Mouse (Mus musculus): Measurements from ENCODE around the gene Tgm2. TPM values are rescaled to one million over a fixed set of nuclear protein-coding genes. Genes with fewer than 3 reads are reported as not detected.

Gene Tgm2
- polyA plus RNA-seq, 1 experiment from 2014 or later: 10.1 TPM

GRCm38 (mm10) chr2:158119145-158119544, 27.1 kb downstream of the Tgm2 start:
- ATAC-seq (replicated peaks): no peak
- 86% methylated on average over 4 of the region's 4 CpGs for WGBS

DNA sequence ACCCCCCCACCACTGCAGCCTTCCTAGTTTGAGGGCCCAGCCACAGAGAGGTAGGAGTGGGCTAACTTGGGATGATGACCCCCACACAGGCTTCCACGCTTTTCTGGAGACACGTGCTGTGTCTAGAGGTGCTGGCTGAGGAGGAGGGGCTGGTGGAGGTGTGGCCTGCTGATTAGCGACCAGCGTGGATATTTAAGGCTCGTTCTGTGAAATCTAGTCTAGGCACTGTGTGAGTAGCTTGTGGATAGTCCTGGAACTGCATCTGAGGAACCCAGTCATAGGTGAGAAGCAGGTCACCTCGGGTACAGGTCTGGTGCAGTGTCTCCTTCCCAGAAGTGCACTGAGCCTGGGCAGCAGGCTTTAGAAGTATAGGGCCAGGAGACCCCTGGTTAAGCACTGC, 29.6 kb downstream of the Tgm2 start:
- WGBS: 64% methylated on average over 6 of the region's 6 CpGs
- no peaks in the 10 kb centered on the region for H3K36me3 ChIP-seq (replicated peaks)

More at GRCm38 (mm10) chr2:158119145-158119544, 27.1 kb downstream of the Tgm2 start:
- Histone ChIP-seq H3K27me3 (replicated peaks) (no peaks in the 10 kb centered on the region), H3K9ac (no peak overlapping the region), H3K36me3 (replicated peaks) (no peaks in the 10 kb centered on the region), H3K4me1 (peaks cover 5% of the 10 kb centered on the region; the same call in 1 of the 2 replicates), H3K4me3 (no peak overlapping the region), H3K4me2 (no peak overlapping the region), H3K9me3 (no peaks in the 10 kb centered on the region), H3K27ac (no peak overlapping the region)

DNA sequence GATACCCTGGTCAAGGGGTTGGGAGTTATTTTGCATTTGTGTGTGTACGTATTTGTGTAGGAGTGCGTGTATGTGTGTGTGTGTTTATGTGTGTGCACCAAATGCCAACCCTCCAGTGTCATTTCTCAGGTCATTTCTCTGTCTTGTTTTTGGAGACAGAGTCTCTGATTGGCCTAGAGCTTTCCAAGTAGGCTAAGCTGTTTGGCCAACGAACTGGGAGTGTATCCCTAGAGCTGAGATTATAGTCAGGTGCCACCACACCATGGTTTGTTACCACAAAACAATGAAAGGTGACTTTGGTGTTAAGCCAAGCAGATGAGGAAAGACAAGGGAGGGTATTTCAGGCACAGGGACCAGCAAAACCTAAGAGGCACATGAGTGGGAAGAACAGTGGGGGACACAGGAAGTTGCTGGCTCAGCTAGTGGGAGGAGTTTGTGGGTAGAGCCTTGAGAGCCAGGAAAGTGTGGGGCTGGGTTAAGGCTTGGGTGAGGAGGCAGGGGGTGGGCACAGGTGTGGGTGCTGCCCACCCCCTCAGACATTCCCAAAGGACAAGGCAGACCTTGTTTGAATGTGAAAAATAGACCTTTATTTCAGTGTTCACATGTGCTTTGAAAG, 30.3 kb downstream of the Tgm2 start:
- Histone ChIP-seq H3K9me3 (no peaks in the 10 kb centered on the region), H3K27ac (no peak overlapping the region), H3K4me2 (no peak overlapping the region), H3K36me3 (replicated peaks) (no peaks in the 10 kb centered on the region), H3K4me3 (no peak overlapping the region), H3K4me1 (no peaks in the 10 kb centered on the region), H3K9ac (no peak overlapping the region), H3K27me3 (replicated peaks) (no peaks in the 10 kb centered on the region)
- 89% methylated on average over 3 of the region's 3 CpGs for WGBS
- ATAC-seq (replicated peaks): no peak

More for the DNA sequence above, 29.6 kb downstream of the Tgm2 start:
- no peak for ATAC-seq (replicated peaks)
- Histone ChIP-seq H3K4me1 (peaks cover 3% of the 10 kb centered on the region; the same call in 1 of the 2 replicates), H3K9ac (no peak overlapping the region), H3K27ac (no peak overlapping the region), H3K9me3 (no peaks in the 10 kb centered on the region), H3K27me3 (replicated peaks) (no peaks in the 10 kb centered on the region), H3K4me2 (no peak overlapping the region), H3K4me3 (no peak overlapping the region)

DNA sequence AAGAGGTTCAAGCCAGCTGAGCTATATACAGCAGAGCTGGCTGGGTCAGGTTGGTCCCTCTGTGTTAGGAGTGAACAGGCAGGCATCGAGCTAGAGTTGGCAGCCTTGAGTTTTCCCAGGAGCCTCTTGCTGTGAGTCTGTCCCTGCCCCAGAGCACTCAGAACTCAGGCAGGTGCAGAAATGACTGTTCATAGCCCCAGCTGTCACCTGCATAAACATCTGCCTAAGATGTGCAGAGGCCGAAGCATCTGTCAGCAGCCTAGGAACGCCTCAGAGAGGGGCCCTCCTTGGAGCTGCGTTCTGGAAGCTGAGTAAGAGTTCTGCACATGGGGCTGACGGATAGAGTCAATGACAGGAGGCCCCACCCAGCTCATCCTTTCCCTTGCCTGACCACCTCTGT, 31.3 kb downstream of the Tgm2 start:
- Histone ChIP-seq H3K36me3 (replicated peaks) (no peaks in the 10 kb centered on the region), H3K9ac (no peak overlapping the region), H3K27me3 (replicated peaks) (no peaks in the 10 kb centered on the region), H3K9me3 (no peaks in the 10 kb centered on the region), H3K4me1 (no peaks in the 10 kb centered on the region), H3K4me3 (no peak overlapping the region), H3K4me2 (no peak overlapping the region), H3K27ac (no peak overlapping the region)
- ATAC-seq (replicated peaks): no peak
- WGBS: 69% methylated on average over 5 of the region's 5 CpGs

DNA sequence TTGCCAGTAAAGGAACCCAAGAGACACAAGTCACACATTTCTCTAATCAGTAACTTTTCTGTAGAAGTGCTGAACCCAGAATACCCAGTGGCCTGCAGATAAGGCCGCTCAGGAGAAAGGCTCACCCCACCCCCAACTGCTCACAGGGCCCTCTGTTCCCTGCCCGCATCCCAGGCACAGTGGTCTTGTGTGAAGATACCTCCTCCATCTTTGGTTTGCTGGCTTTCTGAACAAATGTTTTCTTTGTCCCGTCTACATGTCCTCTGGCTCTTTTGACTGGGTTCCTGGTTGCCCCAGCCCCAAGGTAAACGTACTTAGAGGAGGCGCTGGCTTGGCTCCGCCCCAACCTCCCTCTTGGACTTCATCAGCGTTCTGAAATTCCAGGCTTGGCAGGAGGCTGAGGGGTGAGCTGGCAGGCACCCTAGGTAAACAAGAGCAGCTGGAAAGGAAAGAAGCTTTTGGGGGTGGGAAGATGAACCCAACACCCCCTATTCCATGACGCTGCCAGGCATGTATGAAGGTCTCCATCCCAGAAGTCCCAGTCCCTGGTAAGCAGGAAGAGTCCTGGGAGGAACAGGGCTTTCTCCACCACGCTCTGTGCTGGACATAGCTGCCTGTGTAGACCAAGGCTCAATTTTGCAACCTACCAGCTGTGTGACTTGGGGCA, 32.5 kb downstream of the Tgm2 start:
- no peaks in the 10 kb centered on the region for H3K36me3 ChIP-seq (replicated peaks)
- H3K4me2 ChIP-seq: no peak overlapping the region
- ATAC-seq (replicated peaks): no peak
- no peak overlapping the region for H3K9ac ChIP-seq
- no peak overlapping the region for H3K27ac ChIP-seq
- 41% methylated on average over 9 of the region's 9 CpGs for WGBS
- no peaks in the 10 kb centered on the region for H3K27me3 ChIP-seq (replicated peaks)
- no peaks in the 10 kb centered on the region for H3K9me3 ChIP-seq
- no peaks in the 10 kb centered on the region for H3K4me1 ChIP-seq
- no peak overlapping the region for H3K4me3 ChIP-seq

GRCm38 (mm10) chr2:158109516-158109915, 36.7 kb downstream of the Tgm2 start:
- Histone ChIP-seq H3K4me1 (0 out of 2 replicates have a peak, but pooled peaks cover 3% of the 10 kb centered on the region), H3K4me3 (no peak overlapping the region), H3K9ac (no peak overlapping the region), H3K27me3 (replicated peaks) (no peaks in the 10 kb centered on the region), H3K9me3 (no peaks in the 10 kb centered on the region), H3K4me2 (no peak overlapping the region), H3K27ac (no peak overlapping the region), H3K36me3 (replicated peaks) (no peaks in the 10 kb centered on the region)
- no peak for ATAC-seq (replicated peaks)
- WGBS: 58% methylated on average over 8 of the region's 8 CpGs

- Histone ChIP-seq H3K36me3 (replicated peaks) (no peaks in the 10 kb centered on the region), H3K4me2 (no peak overlapping the region), H3K4me3 (no peak overlapping the region), H3K4me1 (0 out of 2 replicates have a peak, but pooled peaks cover 3% of the 10 kb centered on the region), H3K9me3 (no peaks in the 10 kb centered on the region), H3K9ac (no peak overlapping the region), H3K27me3 (replicated peaks) (no peaks in the 10 kb centered on the region), H3K27ac (peak overlapping the region; percentile 49; the same call in 1 of the 2 replicates)
- ATAC-seq (replicated peaks): 0 out of 2 replicates have a peak, but pooled peaks have one; percentile 11
- 32% methylated on average over 6 of the region's 6 CpGs for WGBS
Observed at GRCm38 (mm10) chr2:158106947-158107587, 39.2 kb downstream of the Tgm2 start.

- H3K4me1 ChIP-seq: 0 out of 2 replicates have a peak, but pooled peaks cover 3% of the 10 kb centered on the region
- no peak overlapping the region for H3K9ac ChIP-seq
- H3K4me2 ChIP-seq: no peak overlapping the region
- H3K36me3 ChIP-seq (replicated peaks): no peaks in the 10 kb centered on the region
- H3K27me3 ChIP-seq (replicated peaks): no peaks in the 10 kb centered on the region
- no peak overlapping the region for H3K27ac ChIP-seq
- no peak overlapping the region for H3K4me3 ChIP-seq
- WGBS: 91% methylated on average over 6 of the region's 6 CpGs
- ATAC-seq (replicated peaks): no peak
- H3K9me3 ChIP-seq: no peaks in the 10 kb centered on the region
Observed at GRCm38 (mm10) chr2:158105605-158106004, 40.6 kb downstream of the Tgm2 start.

GRCm38 (mm10) chr2:158104966-158105365, 41.3 kb downstream of the Tgm2 start:
- ATAC-seq (replicated peaks): no peak
- H3K9me3 ChIP-seq: no peaks in the 10 kb centered on the region
- H3K9ac ChIP-seq: no peak overlapping the region
- no peak overlapping the region for H3K27ac ChIP-seq
- H3K4me2 ChIP-seq: no peak overlapping the region
- 0 out of 2 replicates have a peak, but pooled peaks cover 3% of the 10 kb centered on the region for H3K4me1 ChIP-seq
- no peaks in the 10 kb centered on the region for H3K27me3 ChIP-seq (replicated peaks)
- no peaks in the 10 kb centered on the region for H3K36me3 ChIP-seq (replicated peaks)
- 79% methylated on average over 6 of the region's 6 CpGs for WGBS
- no peak overlapping the region for H3K4me3 ChIP-seq

GRCm38 (mm10) chr2:158101768-158102167, 44.5 kb downstream of the Tgm2 start:
- H3K27me3 ChIP-seq (replicated peaks): no peaks in the 10 kb centered on the region
- 84% methylated on average over 5 of the region's 5 CpGs for WGBS
- no peak for ATAC-seq (replicated peaks)

DNA sequence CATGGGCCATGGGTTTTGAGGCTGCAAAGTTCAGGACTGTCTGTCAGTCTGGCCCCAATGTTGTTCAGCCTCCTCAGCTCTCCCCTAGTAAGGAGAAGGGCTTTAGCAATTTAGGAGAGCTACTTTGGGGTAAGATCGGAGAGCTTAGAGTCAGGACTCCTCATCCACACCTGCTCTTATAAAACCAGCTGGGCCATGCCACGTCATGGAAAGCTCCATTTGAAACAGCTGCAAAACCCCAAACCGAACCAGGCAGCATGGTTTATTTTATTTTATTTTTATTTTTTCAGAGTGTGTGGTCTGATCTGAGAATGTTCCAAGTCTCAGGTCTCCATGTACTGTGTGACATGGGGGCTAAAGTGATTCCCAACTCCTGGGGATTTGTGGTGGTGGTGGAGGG, 46.7 kb downstream of the Tgm2 start:
- H3K9ac ChIP-seq: no peak overlapping the region
- no peak overlapping the region for H3K4me2 ChIP-seq
- H3K27ac ChIP-seq: no peak overlapping the region
- WGBS: 85% methylated on average over 3 of the region's 3 CpGs
- no peak for ATAC-seq (replicated peaks)
- H3K27me3 ChIP-seq (replicated peaks): no peaks in the 10 kb centered on the region
- no peaks in the 10 kb centered on the region for H3K4me1 ChIP-seq
- no peak overlapping the region for H3K4me3 ChIP-seq
- no peaks in the 10 kb centered on the region for H3K36me3 ChIP-seq (replicated peaks)
- no peaks in the 10 kb centered on the region for H3K9me3 ChIP-seq

More at GRCm38 (mm10) chr2:158101768-158102167, 44.5 kb downstream of the Tgm2 start:
- no peaks in the 10 kb centered on the region for H3K9me3 ChIP-seq
- H3K4me3 ChIP-seq: no peak overlapping the region
- H3K27ac ChIP-seq: no peak overlapping the region
- no peaks in the 10 kb centered on the region for H3K4me1 ChIP-seq
- H3K36me3 ChIP-seq (replicated peaks): no peaks in the 10 kb centered on the region
- H3K9ac ChIP-seq: no peak overlapping the region
- H3K4me2 ChIP-seq: no peak overlapping the region

DNA sequence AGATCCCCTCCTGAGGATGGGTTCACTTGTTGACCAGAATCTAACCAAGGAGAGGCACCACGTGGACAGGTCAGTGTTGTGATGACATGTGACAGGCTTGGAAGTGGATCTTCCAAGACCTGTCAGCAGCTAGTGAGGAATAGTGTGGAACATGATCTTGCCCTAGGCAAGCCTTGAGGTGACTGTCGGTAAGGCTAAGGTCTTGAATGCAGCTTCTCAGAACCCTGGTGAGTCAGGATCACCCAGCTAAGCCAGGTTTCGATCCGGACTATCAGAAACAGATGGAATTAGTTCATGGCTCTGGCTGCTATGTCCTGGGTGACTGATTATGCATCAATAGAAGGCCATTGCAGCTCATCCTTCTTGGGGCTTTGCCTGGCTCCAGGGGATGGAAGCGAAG, 47.5 kb downstream of the Tgm2 start:
- H3K36me3 ChIP-seq (replicated peaks): no peaks in the 10 kb centered on the region
- no peak overlapping the region for H3K27ac ChIP-seq
- H3K9ac ChIP-seq: no peak overlapping the region
- H3K4me1 ChIP-seq: no peaks in the 10 kb centered on the region
- H3K9me3 ChIP-seq: no peaks in the 10 kb centered on the region
- H3K4me3 ChIP-seq: no peak overlapping the region
- no peaks in the 10 kb centered on the region for H3K27me3 ChIP-seq (replicated peaks)
- WGBS: 88% methylated on average over 5 of the region's 5 CpGs
- no peak for ATAC-seq (replicated peaks)
- no peak overlapping the region for H3K4me2 ChIP-seq

Measured in midbrain, embryonic 15.5 days (tissue).